Mouse (Mus musculus) bone marrow, adult 2 months (tissue): Measurements from ENCODE around the gene Gba2.

Experiments
- CTCF ChIP-seq: fragments of 200-500 bp; IDR thresholded peaks from 2 replicates; pipeline ENCODE4 v1.5.1; 2011; ENCODE audit warnings: low read length, control low read depth; ENCODE audit not compliant: control insufficient read depth, insufficient read depth
- POLR2A ChIP-seq: fragments of 200-500 bp; IDR thresholded peaks from 2 replicates; pipeline ENCODE4 v1.6.1; 2011; ENCODE audit warnings: low read depth, mild to moderate bottlenecking, control low read depth, low read length, borderline replicate concordance; ENCODE audit not compliant: control insufficient read depth

- TF ChIP-seq CTCF = no peak
- TF ChIP-seq POLR2A = no peak
Observed at GRCm38 (mm10) chr4:43519956-43520355, 58.7 kb downstream of the Gba2 start.
